ENCODE assay signal across 12 mouse cellular contexts in genomic region chr9:110121424-110121823, GRCm38 (mm10).
"Had no signal": no experiment of that assay in that cellular context is flagged by ENCODE, and none has a peak within 500 bp of the region (broad histone marks: within the 10 kb centered on the region; RNA-seq: fewer than 3 reads in every experiment).

No protein-coding gene starts in this region.

- H3K27ac ChIP-seq: liver, embryonic 12.5 days; macrophage; midbrain, embryonic 12.5 days had no signal

- H3K36me3 ChIP-seq: limb, embryonic 15.5 days; midbrain, embryonic 12.5 days had no signal

- H3K27me3 ChIP-seq: limb, embryonic 15.5 days; liver, embryonic 12.5 days; megakaryocyte, embryonic 14.5 days; midbrain, embryonic 12.5 days had no signal

- ATAC-seq: inflammation-experienced regulatory T-cells, adult 6 months; intestine, postnatal 0 days; liver, embryonic 12.5 days; midbrain, embryonic 16.5 days had no signal

- H3K9me3 ChIP-seq: limb, embryonic 15.5 days; liver, embryonic 12.5 days; megakaryocyte, embryonic 14.5 days; midbrain, embryonic 12.5 days had no signal

- H3K9ac ChIP-seq: limb, embryonic 15.5 days; liver, embryonic 12.5 days; lung, embryonic 14.5 days; midbrain, embryonic 12.5 days had no signal

- H3K4me3 ChIP-seq: limb, embryonic 15.5 days; liver, embryonic 12.5 days; megakaryocyte, embryonic 14.5 days; midbrain, embryonic 12.5 days had no signal

- H3K4me2 ChIP-seq: limb, embryonic 15.5 days; liver, embryonic 12.5 days; lung, embryonic 14.5 days; midbrain, embryonic 12.5 days had no signal

- DNase-seq: kidney, adult 8-10 months; lung, embryonic 14.5 days; lung, postnatal 14 days; thymus, postnatal 4 days had no signal
